Mouse (Mus musculus) lung, postnatal 36 days (tissue): Measurements from ENCODE around the gene Tom1l2.

Experiments
- DNase-seq: peaks from one replicate; pipeline ENCODE4 v3.0.0; 2022; ENCODE audit warnings: mixed read lengths

Gene Tom1l2

GRCm38 (mm10) chr11:60345868-60346267 is 6.8 kb downstream of the Tom1l2 start:
- DNase-seq, result no peak

- DNase-seq, result no peak
Measured at GRCm38 (mm10) chr11:60339361-60339760, 13.3 kb downstream of the Tom1l2 start.

- peak; percentile 75 for DNase-seq
Measured at GRCm38 (mm10) chr11:60338291-60338690, 14.4 kb downstream of the Tom1l2 start.

- DNase-seq, result no peak
Measured at GRCm38 (mm10) chr11:60335771-60336170, 16.9 kb downstream of the Tom1l2 start.

- DNase-seq, result no peak
Measured at GRCm38 (mm10) chr11:60334124-60334523, 18.6 kb downstream of the Tom1l2 start.

- DNase-seq, result no peak
Measured at GRCm38 (mm10) chr11:60333461-60333860, 19.2 kb downstream of the Tom1l2 start.

- DNase-seq, result no peak
Measured at GRCm38 (mm10) chr11:60330551-60330950, 22.2 kb downstream of the Tom1l2 start.

GRCm38 (mm10) chr11:60323731-60324130 is 29.0 kb downstream of the Tom1l2 start:
- no peak for DNase-seq

GRCm38 (mm10) chr11:60321438-60321837 is 31.3 kb downstream of the Tom1l2 start:
- peak; percentile 58 for DNase-seq

GRCm38 (mm10) chr11:60320426-60321037 is 32.2 kb downstream of the Tom1l2 start:
- no peak for DNase-seq

- DNase-seq, result no peak
Measured at GRCm38 (mm10) chr11:60319257-60320066, 33.2 kb downstream of the Tom1l2 start.

GRCm38 (mm10) chr11:60318716-60319115 is 34.0 kb downstream of the Tom1l2 start:
- DNase-seq, result no peak

- no peak for DNase-seq
Measured at GRCm38 (mm10) chr11:60317376-60318102, 35.2 kb downstream of the Tom1l2 start.

GRCm38 (mm10) chr11:60316883-60317282 is 35.8 kb downstream of the Tom1l2 start:
- DNase-seq, result no peak

GRCm38 (mm10) chr11:60316250-60316649 is 36.5 kb downstream of the Tom1l2 start:
- no peak for DNase-seq

GRCm38 (mm10) chr11:60311025-60311854 is 41.5 kb downstream of the Tom1l2 start:
- DNase-seq, result peak; percentile 83

- no peak for DNase-seq
Measured at GRCm38 (mm10) chr11:60309875-60310274, 42.8 kb downstream of the Tom1l2 start.

- peak; percentile 54 for DNase-seq
Measured at GRCm38 (mm10) chr11:60308506-60309116, 44.1 kb downstream of the Tom1l2 start.

GRCm38 (mm10) chr11:60308061-60308460 is 44.6 kb downstream of the Tom1l2 start:
- no peak for DNase-seq

GRCm38 (mm10) chr11:60307375-60307825 is 45.3 kb downstream of the Tom1l2 start:
- DNase-seq, result peak; percentile 65

GRCm38 (mm10) chr11:60306834-60307233 is 45.9 kb downstream of the Tom1l2 start:
- DNase-seq, result peak; percentile 81

- no peak for DNase-seq
Measured at GRCm38 (mm10) chr11:60305611-60306010, 47.1 kb downstream of the Tom1l2 start.
